Mouse (Mus musculus) olfactory bulb, adult 2 months (tissue): ENCODE data around the gene Ppp1r2. TPM values are rescaled to one million over a fixed set of nuclear protein-coding genes. Genes with fewer than 3 reads are reported as not detected.

Source experiments
- H3K27ac ChIP-seq: fragments of 200-500 bp; 2 replicates; pipeline ENCODE4 v1.5.1; 2012; ENCODE audit warnings: low read depth, low read length; ENCODE audit not compliant: insufficient read depth
- H3K4me1 ChIP-seq: fragments of 200-500 bp; 2 replicates; pipeline ENCODE4 v1.6.1; 2012; ENCODE audit warnings: low read length; ENCODE audit not compliant: control insufficient read depth, insufficient read depth
- H3K4me3 ChIP-seq: fragments of 200-500 bp; 2 replicates; pipeline ENCODE4 v1.5.1; 2012; ENCODE audit warnings: mild to moderate bottlenecking, low read depth, low read length, moderate library complexity; ENCODE audit not compliant: insufficient read depth
- CTCF ChIP-seq: fragments of 200-500 bp; IDR thresholded peaks from 2 replicates; pipeline ENCODE4 v1.5.1; 2012; ENCODE audit warnings: low read depth, mild to moderate bottlenecking, low read length, moderate library complexity; ENCODE audit not compliant: insufficient read depth
- POLR2A ChIP-seq: fragments of 200-500 bp; IDR thresholded peaks from 2 replicates; pipeline ENCODE4 v1.6.1; 2012; ENCODE audit warnings: mild to moderate bottlenecking, low read depth, low read length, moderate library complexity; ENCODE audit not compliant: insufficient read depth
- WGBS: fragments of 180-500 bp; shearing (Covaris S2); methylation state at CpG from one replicate; pipeline ENCODE4 v1.1.7; 2018; 5-methylcytosine and 5-hydroxymethylcytosine counted together
- polyA plus RNA-seq: library from polyadenylated mRNA; stranded (reverse); fragments of >200 nt; gene quantifications from 2 replicates; pipeline ENCODE4 v1.2.4, GENCODE M21; 2012; ENCODE audit warnings: low replicate concordance; ENCODE audit not compliant: missing spikeins, insufficient read depth, insufficient read length

The Ppp1r2 gene
- polyA plus RNA-seq, 1 experiment, result not detected

DNA sequence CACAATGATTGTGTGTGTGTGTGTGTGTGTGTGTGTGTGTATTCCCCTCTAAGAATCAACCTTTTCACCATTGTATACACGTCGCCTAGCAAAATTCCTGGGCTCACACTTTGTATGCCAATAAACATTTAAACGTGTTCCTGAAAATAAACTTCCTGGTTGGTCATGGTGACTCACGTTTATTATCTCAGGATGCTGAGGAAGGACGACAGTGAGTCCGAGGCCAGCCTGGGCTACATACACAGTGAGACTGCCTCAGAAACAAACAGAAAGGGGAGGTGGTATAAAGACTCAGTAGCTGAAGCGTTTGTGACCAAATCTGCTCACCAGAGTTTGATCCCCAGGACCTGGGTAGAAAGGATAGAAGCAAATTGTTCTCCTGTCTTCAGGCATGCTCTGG is 27.6 kb downstream of the Ppp1r2 start:
- WGBS, result 82% methylated on average over 7 of the region's 7 CpGs
- H3K4me1 ChIP-seq, result 0 out of 2 replicates have a peak, but pooled peaks cover 4% of the 10 kb centered on the region
- TF ChIP-seq POLR2A, result no peak
- no peak for TF ChIP-seq CTCF
- H3K27ac ChIP-seq, result no peak overlapping the region
- H3K4me3 ChIP-seq, result no peak overlapping the region

DNA sequence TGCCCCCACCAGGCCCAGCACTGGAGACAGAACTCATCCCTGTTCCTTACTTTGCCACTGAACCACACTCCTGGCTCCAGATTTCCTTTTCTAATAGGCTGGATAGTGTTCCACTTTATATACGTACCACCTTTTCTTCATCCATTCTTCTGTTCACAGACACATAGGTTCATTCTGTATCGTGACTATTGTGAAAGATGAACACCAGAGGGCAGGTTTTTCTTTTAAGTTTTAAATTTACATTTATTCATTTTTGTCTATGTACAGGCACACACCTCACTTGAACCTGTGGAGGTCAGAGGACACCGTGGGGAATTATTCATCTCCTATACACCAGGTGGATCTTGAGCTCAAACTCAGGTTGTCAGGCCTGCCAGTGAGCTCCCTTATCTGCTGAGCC is 31.0 kb downstream of the Ppp1r2 start:
- TF ChIP-seq POLR2A (no peak), CTCF (no peak)
- 72% methylated on average over 3 of the region's 3 CpGs for WGBS
- Histone ChIP-seq H3K27ac (no peak overlapping the region), H3K4me3 (no peak overlapping the region), H3K4me1 (peaks cover 17% of the 10 kb centered on the region)

DNA sequence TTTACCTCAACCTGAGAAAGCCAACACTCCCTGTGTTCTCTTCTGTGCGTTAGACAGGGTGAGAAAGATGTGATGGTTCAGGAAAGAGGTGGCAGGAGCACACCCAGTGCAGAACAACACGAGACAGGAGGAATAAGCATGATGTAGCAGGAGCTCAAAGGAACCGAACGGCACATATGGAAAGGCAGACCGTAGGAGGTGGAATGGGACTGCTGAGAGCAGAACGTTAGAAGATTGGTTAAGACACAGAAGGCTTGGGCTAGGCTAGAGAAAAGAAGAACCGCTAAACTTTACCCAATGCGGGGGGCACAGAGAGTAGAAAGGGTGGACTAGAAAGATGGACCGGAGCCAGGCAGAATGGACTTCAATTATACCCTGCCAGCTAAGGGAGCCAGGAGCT is 33.6 kb downstream of the Ppp1r2 start:
- Histone ChIP-seq H3K4me1 (peaks cover 18% of the 10 kb centered on the region), H3K27ac (no peak overlapping the region), H3K4me3 (no peak overlapping the region)
- WGBS, result 47% methylated on average over 9 of the region's 9 CpGs
- TF ChIP-seq POLR2A, result no peak
- no peak for TF ChIP-seq CTCF

DNA sequence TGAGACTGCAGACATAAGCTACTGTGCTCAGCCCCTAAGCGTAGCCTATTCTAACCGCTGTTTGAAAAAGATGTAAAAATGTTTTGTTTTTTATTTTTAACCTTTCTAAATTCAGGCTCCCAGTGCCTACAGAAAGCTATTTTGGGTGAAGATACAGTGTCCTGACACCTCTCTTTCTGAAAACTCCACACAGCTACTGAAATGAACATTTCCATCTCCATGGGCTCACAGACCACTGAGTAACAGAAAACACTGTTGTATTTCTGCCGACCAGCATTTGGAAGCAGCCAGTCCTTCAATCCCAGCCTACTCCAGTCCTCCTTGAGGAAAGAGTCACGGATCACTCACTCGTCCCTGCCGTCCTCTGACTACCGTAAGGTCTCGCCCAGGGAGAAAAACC is 34.5 kb downstream of the Ppp1r2 start:
- H3K4me3 ChIP-seq, result no peak overlapping the region
- 73% methylated on average over 8 of the region's 8 CpGs for WGBS

DNA sequence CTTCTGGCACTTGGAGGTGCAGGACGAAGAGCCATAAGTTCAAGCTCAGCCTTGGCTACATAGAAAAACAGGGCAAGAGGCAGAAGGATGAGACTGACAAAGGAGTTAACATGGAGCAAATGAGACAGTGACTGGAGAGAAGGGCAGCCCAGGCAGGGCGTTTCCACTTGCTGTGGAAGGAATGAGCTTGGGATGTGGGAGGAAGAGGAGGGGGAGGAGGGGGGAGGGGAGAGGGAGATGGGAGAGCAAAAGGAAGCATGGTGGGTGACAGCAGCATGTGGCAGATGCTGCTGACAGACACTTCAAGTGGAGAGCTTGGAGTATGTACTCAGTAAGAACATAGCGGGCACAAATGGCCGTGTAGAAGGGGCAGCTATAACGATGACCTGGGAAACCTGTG is 36.8 kb downstream of the Ppp1r2 start:
- no peak overlapping the region for H3K4me3 ChIP-seq
- 84% methylated on average over 5 of the region's 5 CpGs for WGBS
- H3K4me1 ChIP-seq, result peaks cover 36% of the 10 kb centered on the region
- no peak overlapping the region for H3K27ac ChIP-seq
- no peak for TF ChIP-seq POLR2A
- no peak for TF ChIP-seq CTCF

More for the DNA sequence above, 34.5 kb downstream of the Ppp1r2 start:
- H3K4me1 ChIP-seq, result peaks cover 19% of the 10 kb centered on the region
- H3K27ac ChIP-seq, result no peak overlapping the region
- TF ChIP-seq CTCF (no peak), POLR2A (no peak)

DNA sequence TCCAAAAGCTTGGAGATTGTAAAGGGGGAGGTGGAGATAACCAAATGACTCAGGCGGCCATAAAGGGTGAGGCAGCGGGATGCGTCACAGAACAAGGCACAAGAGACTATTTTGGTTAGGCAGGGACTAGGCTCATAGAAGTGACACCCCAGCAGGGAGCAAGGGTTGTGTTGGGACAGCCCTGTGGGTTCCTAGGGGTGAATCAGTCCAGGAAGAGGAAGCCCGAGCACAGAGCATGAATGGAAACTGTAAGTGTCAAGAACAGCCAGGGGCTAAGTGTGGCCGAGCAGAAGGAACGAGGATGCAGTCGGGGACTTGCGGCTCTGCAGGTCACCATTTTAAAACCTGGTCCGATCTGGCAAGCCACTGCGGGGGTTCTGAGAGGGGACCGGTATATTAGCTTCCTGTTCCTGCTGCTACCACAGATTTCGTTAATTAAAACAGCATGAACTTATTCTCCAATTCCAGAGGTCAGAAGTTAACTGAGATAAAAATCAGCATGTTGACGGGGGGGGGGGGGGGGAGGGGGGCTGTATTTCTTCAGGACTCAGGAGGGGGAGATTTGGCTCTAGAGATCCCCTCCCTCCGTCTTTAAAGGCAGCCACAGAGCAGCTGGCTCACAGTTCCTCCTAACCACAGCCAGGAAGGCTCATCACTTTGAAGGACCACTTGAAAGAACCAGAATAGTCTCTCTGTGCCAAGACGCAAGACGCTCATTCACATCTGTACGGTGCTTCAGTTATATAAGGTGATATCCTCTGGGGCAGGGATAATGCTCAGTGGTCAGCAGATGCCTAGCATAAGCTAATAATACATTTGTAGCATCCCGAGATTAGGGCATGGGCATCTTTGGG is 39.4 kb downstream of the Ppp1r2 start:
- H3K4me1 ChIP-seq, result peaks cover 40% of the 10 kb centered on the region
- WGBS, result 30% methylated on average over 18 of the region's 18 CpGs
- H3K27ac ChIP-seq, result no peak overlapping the region
- TF ChIP-seq POLR2A (no peak), CTCF (no peak)
- H3K4me3 ChIP-seq, result peak overlapping the region; percentile 18

DNA sequence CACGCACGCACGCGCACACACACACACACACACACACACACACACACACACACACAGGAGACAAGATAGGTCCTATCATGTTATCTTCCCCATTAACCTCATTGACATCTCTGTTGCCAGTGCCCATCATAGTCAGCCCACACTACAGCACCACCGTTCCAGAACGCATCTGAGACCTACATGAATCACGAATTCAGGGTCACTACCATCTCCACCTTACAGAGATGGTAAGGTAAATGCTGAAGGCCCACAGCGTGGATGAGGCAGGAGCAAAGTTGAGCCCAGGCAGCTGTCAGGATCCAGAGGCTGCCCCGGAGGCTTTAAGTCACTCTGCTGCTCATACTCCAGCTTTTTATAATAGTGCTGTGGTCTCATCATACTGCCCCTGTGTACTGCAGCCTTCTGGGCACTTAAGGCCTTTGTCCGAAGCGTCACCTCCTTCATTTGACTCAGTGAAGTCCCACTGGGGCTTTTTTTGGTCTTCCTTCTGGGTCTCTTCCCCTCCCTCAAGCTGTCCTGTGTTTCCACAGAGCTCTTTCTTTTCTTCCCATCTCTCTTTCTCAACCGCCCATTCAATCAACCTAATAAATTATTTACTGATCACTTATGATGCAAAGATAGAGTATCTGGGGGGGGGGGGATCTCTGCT is 40.1 kb downstream of the Ppp1r2 start:
- 85% methylated on average over 12 of the region's 12 CpGs for WGBS
- Histone ChIP-seq H3K4me1 (peaks cover 37% of the 10 kb centered on the region), H3K27ac (0 out of 2 replicates have a peak overlapping the region, but pooled peaks have one; percentile 25), H3K4me3 (no peak overlapping the region)
- no peak for TF ChIP-seq CTCF
- TF ChIP-seq POLR2A, result no peak

DNA sequence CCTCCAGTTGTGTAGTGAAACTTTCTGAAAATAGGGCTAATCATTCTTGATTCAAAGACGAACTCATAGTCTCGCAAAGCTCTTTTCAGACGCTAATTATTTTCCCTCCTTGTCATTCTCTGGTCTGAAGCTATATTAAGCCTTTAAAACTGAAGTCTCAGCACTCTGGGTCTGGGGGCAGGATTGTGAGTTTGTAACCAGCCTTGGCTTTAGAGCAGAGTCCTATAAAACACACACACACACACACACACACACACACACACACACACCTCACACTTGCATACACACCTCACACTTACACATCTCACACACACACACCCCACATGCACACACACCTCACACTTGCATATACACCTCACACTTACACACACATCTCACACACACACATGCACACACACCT is 40.7 kb downstream of the Ppp1r2 start:
- Histone ChIP-seq H3K4me3 (no peak overlapping the region), H3K27ac (no peak overlapping the region), H3K4me1 (peaks cover 37% of the 10 kb centered on the region)
- TF ChIP-seq CTCF (no peak), POLR2A (no peak)
- 5% methylated on average over 3 of the region's 3 CpGs for WGBS
